Mouse (Mus musculus): ENCODE data around the gene Itpr1. TPM values are rescaled to one million over a fixed set of nuclear protein-coding genes. Genes with fewer than 3 reads are reported as not detected.

Itpr1 gene
- total RNA-seq, 4 experiments from 2014 or later, result 10.2 to 18.0 (median 13.8) TPM

DNA sequence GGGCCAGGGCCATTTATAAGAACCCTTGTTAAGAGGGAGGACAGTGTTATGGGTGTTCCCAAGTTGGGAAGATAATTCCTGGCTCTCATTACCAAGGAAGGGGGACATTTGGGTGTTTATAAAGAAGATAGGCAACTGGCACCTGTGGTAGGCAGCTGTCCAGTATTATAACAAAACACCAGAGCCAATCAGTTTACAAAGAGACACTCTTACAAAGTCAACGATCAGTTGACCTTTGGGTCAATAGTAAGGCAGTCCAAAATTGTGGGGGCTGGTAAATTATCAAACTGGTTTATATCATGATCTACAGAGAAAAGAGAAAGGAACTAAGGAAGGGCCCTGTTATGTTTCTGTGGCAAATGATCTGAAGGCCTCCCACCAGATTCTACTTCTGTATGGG, 104.1 kb downstream of the Itpr1 start:
- no peak for DNase-seq (ENCODE audit: low spot score in 2 of 2)

- no peak for DNase-seq (ENCODE audit: low spot score in 2 of 2)
These were observed 108.8 kb downstream of the Itpr1 start for GRCm38 (mm10) chr6:108321653-108322052.

DNA sequence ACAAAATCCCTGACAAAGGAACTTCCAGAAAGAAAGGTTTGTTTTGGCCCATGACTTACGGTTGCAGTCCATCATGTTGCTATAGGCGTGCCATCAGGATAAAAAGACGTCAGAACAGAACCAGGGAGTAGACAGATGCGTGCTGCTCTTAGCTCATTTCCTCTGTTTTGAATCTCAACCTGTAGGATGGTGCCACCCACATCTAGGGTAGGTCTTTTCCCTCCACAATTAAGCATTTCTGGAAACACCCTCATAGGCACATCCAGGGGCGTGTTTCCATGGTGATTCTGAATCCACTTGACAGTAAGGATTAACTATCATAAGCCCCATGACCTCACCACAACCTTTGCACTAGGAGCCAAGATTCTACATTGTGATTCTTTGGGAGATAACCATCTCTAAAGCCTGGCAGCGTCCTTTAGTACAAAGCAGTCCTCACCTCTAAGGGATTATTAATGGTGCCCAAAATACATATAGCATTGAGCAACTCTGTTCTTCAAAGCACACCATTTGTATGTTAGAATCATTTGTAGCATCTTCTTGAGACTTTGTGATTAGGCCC, 111.6 kb downstream of the Itpr1 start:
- no peak for DNase-seq (ENCODE audit: low spot score in 2 of 2)

GRCm38 (mm10) chr6:108325400-108325799, 112.5 kb downstream of the Itpr1 start:
- DNase-seq (ENCODE audit: low spot score in 2 of 2), result no peak

- no peak for DNase-seq (ENCODE audit: low spot score in 2 of 2)
These were observed 113.1 kb downstream of the Itpr1 start for GRCm38 (mm10) chr6:108325948-108326411.

- peak in 1 of 2 experiments; percentile 14 for DNase-seq (ENCODE audit: low spot score in 2 of 2)
These were observed 113.9 kb downstream of the Itpr1 start for GRCm38 (mm10) chr6:108326751-108327161.

DNA sequence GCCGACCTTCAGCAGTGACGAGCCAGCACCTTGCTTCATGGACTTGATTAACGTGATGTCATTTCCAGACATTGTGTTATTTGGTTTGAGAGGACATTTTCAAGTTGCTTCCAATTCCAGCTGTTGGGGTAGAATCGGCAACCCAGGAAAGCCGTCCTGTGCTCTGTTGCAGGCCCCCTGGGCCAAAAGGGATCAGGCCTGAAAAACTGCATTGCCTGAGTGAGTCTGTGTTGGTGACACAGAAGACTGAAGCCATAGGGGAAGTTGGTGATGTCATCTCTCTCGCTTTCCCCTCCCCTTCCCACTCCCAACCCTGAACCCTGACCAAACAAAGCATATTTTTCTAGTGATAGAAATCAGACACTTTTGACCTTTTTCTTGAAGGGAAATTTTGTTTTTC, 114.7 kb downstream of the Itpr1 start:
- no peak for DNase-seq (ENCODE audit: low spot score in 2 of 2)

DNA sequence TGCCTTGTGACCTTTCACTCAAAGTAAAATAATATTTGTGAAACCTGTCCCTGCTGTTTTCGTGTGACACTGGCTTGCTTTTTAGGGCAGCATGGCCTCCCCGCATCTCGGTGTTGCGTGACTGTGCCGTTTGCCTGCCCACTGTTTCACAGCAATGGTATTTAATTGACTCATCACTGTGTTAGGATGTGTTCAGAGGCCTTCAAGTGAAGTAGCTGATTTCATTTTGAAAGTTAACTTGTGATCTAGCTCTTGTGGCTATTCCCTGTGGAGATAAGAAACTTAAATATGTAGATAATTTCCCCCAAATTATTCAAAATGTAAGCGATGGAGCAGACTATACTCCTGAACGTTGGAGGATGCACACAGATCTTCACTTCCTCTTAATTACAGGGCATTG, 115.4 kb downstream of the Itpr1 start:
- DNase-seq (ENCODE audit: low spot score in 2 of 2), result no peak

DNA sequence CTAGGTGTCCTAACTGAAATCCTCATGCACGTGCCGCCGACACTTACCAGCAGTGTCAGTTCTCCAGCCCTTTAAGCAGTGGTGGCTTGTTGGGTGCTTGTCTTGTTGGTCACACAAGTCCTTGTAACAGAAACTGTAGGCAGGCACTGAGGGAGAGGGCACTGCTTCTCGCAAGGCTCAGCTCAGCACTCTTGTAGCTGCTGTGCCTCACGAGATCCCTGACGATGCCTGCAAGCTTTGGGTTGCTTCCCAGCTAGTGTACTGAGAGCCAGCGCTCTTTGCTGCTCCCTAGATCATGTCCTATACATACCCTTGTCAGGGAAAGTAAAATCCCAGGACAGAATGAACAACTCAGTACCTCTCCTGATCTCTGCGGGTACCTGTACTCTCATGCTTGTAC, 117.6 kb downstream of the Itpr1 start:
- no peak for DNase-seq (ENCODE audit: low spot score in 2 of 2)

DNA sequence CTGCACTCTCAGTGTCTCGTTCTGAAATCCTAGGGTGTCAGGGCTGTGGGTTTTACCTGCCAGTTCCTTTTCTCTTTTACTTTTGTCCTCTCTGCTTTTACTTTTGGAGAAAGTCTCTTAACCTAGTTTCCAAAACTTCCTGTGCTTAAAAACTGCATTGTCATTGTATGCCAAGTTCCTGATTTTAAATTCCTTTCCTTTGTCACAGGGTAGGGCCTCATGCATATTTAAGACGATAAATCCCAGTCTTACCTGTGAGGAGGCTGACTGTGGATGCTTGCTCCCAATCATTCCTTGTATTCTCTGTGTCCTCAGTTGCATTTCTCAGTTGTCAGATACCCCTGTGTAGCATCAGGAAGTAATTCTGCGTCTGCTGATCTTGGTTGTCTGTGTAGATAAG, 118.4 kb downstream of the Itpr1 start:
- DNase-seq (ENCODE audit: low spot score in 2 of 2), result no peak

DNA sequence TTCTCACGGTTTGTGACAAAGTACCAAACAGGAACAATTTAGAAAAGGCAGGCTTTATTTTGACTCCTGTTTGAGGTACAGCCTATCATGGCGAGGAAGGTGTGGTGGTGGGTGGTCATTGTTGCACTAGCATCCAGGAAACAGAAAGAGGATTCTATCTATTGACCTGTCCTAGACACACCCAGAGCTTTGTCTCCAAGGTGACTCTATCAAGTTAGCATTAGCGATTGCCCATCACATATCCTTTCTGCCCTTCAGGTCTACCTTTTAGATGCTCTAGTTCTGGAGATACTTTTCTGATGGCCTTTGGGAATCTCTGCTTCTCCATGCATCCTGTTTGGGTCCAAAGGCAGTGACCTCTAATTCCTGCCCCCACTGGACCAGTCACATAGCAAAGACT, 121.2 kb downstream of the Itpr1 start:
- no peak for DNase-seq (ENCODE audit: low spot score in 2 of 2)

DNA sequence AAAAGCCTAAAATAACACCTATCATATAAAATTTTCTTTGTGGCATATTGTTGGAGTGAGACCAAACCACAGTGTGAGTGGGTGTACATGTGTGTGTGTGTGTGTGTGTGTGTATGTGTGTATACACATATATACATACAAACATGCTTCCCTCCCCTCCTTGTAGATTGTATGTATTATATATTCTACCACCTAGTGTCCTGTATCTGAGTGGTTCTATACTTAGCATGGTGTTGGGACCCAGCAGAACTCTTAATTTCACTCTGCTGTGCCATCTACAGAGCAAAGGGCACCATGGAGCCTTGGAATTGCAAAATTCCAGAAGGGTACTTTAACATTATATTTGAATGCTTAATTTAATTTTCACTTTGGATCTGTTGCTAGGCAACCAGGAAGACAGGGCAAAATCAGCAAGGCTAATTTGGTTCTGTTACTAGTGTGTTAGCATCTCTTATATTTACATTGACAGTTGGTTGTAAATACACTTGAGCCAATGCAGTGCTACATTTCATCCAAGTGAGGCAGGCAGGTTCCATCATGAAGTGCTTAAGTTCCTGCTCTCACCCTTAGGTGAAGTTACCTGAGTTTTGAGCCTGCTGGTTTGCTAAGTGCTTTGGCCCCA, 122.4 kb downstream of the Itpr1 start:
- DNase-seq (ENCODE audit: low spot score in 2 of 2), result no peak

GRCm38 (mm10) chr6:108336506-108336905, 123.6 kb downstream of the Itpr1 start:
- no peak for DNase-seq (ENCODE audit: low spot score in 2 of 2)

GRCm38 (mm10) chr6:108337289-108337688, 124.4 kb downstream of the Itpr1 start:
- no peak for DNase-seq (ENCODE audit: low spot score in 2 of 2)

DNA sequence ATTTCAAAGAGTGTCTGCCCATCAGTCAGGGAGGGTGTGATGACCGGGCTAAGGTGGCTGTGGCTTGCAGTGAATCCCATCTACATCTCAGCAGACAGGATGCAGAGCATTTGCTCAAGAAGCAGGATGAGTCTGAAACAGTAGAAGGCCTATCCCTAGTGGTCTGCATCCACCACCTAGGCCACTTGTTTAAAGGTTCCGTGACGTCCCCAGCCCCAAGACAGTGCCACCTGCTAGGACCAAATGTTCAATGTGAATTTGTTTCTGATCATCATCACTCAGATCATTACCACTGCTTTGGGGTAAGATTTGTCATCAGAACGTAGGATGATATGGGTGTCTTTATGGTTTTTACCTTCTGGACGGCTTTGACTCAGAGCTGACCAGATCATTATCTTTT, 125.5 kb downstream of the Itpr1 start:
- DNase-seq (ENCODE audit: low spot score in 2 of 2), result no peak

- DNase-seq (ENCODE audit: low spot score in 2 of 2), result no peak
These were observed 130.1 kb downstream of the Itpr1 start for GRCm38 (mm10) chr6:108342989-108343388.

DNA sequence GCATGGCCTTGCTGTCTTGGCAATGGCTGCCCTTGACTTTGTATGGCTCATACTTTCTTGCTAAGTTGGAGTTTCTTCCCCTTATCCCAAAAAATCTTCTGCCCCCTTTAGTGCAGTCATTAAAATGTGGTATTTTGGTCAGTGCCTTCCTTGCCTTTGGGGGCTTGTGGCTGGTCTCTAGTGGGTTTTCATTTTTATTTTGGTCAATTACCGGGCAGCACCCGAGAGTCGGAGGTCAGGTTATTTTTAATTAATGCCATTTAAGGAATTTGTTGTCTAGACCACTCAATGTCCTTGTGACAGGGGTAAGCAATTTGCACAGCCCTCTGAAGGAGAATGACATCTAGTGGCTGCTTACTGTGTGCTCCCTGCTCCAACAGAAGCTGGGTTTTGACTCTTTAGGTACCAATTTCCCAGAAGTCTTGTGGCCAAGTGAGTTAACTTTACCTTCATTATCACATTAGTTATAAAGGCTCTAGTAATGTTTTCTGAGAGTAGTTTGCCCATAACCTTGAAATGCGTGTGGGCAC, 130.9 kb downstream of the Itpr1 start:
- DNase-seq (ENCODE audit: low spot score in 2 of 2), result no peak

DNA sequence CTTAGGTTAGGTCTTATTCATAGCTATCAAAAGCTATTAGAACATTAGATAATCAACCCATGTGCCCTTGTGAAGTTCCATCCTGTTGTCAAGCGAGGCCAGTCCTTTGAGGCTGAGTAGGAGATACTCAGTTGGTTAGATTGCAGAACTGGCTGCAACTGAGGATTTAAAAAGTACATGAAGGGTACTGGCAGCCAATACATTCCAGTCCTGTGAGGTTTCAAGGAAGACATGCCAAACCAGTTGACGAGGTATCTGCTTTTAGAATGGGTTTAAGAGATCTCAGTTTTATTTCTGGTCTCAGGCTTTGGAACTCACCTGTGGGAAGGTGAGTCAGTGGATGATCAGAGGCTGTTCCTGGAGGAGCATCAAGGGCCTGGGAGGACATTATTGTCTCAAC, 137.9 kb downstream of the Itpr1 start:
- no peak for DNase-seq (ENCODE audit: low spot score in 2 of 2)

GRCm38 (mm10) chr6:108351998-108352397, 139.1 kb downstream of the Itpr1 start:
- no peak for DNase-seq (ENCODE audit: low spot score in 2 of 2)

- DNase-seq (ENCODE audit: low spot score in 2 of 2), result no peak
These were observed 154.5 kb downstream of the Itpr1 start for GRCm38 (mm10) chr6:108367412-108367811.

- no peak for DNase-seq (ENCODE audit: low spot score in 2 of 2)
These were observed 156.1 kb downstream of the Itpr1 start for GRCm38 (mm10) chr6:108369031-108369430.

DNA sequence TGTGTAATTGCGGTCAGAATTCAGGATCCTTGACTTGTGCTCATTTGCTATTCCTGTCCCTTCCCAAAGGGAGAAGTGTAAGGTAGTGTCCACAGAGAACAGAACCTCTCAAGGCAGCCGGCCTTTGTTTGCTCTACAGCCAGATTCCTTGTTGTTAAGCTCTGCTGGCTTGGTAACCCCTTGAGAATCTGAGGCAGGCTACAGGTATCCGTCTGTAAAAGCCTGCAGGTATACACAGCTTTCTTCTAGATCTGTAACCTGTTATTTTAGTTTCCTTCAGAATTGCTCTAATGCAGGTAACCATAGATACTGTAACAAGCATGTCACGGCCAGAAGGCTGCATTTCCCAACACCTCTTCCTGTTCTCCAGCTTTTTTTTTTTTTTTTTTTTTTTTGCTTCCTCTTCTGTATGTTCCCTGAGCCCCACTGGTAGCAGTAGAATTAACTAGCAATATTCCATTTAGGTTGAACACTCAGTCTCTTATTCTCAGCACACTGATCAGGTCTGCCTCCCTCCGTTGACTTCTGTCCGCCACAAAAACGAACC, 158.5 kb downstream of the Itpr1 start:
- DNase-seq (ENCODE audit: low spot score in 2 of 2), result no peak

DNA sequence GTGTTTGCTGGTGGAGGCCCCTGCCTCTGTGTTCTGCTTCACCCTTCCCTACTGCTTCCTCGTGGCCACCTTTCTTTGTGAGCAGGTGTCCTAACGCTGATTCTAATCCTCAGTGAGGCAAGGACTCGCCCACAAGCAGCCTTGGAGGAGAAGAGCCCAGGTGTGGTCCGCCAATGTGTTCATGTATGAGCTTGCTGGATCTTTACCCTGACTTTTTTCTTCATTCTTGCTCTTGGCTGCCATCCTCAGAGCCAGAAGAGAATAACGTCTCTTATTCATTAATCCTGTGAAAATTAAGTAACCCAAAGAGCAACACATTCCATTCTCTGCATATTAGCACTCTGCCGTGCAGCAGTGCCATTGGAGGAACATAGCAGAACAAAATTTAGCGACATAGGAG, 161.1 kb downstream of the Itpr1 start:
- DNase-seq (ENCODE audit: low spot score in 2 of 2), result no peak

All from gastrocnemius, adult 8-10 months (tissue).